Mouse (Mus musculus) erythroblast, adult 5-6 weeks (primary cell): Measurements from ENCODE around the gene Tnfsf14. TPM values are rescaled to one million over a fixed set of nuclear protein-coding genes. Genes with fewer than 3 reads are reported as not detected.

Source experiments
- ATAC-seq: replicated peaks from 2 replicates; pipeline ENCODE4 v1.8.0; 2016; ENCODE audit warnings: moderate number of reproducible peaks, mild to moderate bottlenecking, moderate TSS enrichment, inconsistent platforms; ENCODE audit not compliant: poor library complexity, low FRiP score, severe bottlenecking
- total RNA-seq, 2 experiments: library from RNA; stranded (forward) in 1 of 2; stranded (reverse) in 1 of 2; fragments of 150-400 nt in 1 of 2; fragments of 200-764, 138-1000 nt in 1 of 2; gene quantifications; 2 replicates each; pipeline versions ENCODE4 v1.2.3 to v1.2.4; 2015 to 2017; ENCODE audit warnings: low replicate concordance in 2 of 2

The Tnfsf14 gene
- total RNA-seq, 2 experiments from 2014 or later = 2.0 TPM; not detected in 1

- ATAC-seq = no peak
Measured at GRCm38 (mm10) chr17:57209330-57209729, 15.4 kb upstream of the Tnfsf14 start.

DNA sequence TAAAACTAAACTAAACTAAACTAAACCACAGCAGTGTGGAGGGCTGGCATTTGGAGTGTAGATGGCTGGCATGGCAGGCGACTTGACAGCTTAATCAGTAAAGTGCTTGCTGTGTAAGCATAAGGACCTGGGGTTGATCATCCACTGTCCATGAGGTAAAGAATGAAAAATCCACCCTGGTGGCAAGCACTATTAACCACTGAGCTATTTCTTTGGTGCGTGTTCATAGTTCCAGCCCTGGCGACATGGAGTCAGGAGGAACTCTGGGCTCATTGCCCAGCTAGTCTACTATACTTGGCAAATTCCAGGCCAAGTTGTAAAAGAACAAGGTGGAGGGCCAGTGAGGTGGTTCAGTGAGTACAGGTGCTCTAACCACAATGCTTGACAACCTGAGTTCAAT lies 14.0 kb upstream of the Tnfsf14 start:
- ATAC-seq = no peak

DNA sequence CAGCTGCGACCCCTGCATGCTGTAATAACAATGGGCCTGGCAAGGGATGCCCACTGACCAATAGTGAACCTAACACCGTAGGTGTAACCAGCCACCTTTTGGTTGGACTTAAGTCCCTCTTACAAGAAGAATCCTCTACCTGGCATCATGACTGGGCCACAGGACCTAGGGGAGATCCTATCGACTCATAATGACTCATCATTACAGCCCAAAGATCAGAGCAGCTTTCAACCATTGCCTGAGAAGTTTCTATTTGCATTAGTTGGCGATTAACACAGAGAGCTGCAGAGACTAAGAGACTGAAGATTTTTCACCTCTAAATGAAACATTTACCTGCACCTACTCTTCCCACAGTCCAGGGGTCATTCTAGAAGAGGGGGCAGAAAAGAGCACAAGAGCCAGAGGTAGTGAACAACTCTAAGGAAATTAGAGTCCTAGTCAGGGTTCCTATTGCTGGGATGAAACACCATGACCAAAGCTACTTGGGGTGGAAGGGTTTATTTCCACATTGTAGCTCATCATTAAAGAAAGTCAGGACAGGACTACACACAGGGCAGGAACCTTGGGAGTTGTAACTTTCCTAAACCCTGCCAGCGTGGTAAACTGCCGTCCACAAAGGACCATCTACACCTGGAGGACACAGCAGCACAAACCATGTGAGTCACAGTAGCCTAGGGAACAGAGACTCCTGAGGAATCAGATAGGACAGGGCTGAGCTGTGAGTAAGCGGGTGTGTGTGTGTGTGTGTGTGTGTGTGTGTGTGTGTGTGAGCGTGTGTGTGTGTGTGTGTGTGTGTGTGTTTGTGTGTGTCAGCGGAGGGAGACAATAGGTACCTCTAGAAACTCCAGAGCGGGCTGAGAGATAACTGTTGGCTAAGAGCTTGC lies 8.1 kb upstream of the Tnfsf14 start:
- ATAC-seq = no peak

DNA sequence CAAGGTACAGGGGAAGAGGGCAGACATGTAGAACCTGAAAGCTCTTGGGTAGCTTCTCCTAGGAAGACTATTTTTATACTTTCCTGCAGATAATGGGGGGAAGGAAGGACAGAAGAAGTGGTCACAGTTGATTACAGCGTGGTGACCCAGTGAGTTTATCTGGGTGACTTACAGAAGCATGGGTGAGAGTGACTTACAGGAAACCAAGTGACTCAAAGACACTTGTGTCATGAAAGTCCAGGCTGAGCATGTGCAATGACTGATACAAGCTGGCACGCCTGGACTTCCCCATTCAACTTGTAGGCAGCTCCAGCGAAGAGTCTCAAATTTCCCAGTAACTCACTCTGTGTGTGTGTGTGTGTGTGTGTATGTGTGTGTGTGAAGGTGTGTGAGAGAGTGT lies 4.3 kb upstream of the Tnfsf14 start:
- no peak for ATAC-seq

DNA sequence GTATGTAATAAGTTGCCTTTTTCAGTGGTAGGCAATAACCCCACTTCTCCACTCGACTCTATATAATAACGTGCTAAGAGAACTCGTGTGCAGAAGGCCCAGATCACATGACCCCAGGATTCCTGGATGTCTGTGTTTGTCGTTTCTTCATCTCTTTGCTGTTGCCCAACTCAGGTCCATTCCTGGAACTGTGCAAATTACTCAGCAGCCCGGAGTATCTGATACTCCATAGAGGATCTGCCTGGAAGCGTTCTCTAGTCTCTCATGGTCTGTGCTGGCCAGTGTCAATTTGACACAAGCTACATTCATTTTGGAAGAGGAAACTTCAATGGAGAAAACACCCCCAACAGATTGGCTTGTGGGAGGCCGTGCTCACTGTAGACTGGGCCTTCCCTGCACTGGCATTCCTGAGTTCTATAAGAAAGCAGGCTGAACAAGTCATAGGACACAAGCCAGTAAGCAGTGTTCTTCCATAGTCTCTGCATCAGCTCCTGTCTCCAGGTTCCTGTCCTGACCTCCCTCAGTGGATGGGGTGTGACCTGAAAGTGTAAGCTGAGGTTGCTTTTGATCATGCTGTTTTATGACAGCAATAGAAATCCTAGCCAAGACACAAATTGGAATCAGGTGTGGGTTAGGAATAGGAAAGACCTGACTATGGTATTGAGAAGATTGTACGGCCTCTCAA lies 1.5 kb upstream of the Tnfsf14 start:
- ATAC-seq = no peak

- ATAC-seq = no peak
Measured at GRCm38 (mm10) chr17:57194771-57195170, 794 bp upstream of the Tnfsf14 start.

DNA sequence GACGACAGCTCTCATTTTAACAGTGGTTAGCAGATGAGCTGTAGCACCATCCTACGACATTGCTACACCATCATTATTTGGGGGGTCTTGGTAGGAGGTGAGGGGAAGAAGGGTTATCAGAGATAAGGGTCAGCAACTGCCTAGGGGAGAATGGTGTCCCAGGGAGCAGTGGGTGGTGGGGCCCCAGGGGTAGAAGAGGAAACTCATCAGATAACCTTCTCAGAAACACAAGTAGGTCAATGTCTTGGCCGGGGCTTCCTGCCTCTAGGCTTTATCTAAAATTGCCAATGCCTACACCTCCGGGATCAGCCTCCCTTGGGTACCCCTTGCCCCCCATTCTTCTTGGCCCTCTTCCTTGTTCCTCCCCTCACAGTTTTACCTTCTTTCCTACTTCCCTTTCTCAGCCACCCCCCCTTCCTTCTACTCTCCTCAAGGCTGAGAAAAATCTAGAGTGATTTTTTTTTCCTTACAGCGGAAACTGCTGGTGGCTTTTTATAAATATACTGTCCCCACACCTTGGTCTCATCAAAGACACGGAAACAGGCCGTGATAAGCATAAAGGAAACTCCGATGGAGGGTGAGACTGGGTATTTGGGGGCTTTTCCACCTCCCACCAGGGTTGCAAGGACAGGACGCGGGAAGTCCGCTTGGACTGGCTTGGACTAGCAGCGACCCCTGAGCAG lies 5.3 kb downstream of the Tnfsf14 start:
- ATAC-seq = no peak

DNA sequence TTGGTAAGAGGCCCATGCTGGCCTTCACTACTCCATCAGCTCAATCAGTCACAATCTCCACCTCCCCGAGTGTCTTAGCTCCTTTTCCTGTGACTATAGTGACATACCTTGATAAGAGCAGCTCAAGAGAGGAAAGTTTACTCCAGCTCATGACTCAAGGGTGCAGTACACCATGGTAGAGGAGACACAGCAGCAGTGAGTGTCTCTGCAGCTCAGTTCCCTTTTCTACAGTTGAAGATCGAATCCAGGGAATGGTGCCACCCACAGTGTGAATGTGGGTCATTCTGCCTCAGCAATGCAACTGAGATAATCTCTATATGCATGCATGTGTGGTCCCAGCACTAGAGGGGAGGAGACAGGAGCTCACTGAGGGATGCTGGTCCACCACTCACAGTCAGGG lies 8.3 kb downstream of the Tnfsf14 start:
- no peak for ATAC-seq

GRCm38 (mm10) chr17:57182871-57183270 lies 11.1 kb downstream of the Tnfsf14 start:
- no peak for ATAC-seq

- ATAC-seq = no peak
Measured at GRCm38 (mm10) chr17:57180363-57180762, 13.6 kb downstream of the Tnfsf14 start.

GRCm38 (mm10) chr17:57173351-57173750 lies 20.6 kb downstream of the Tnfsf14 start:
- no peak for ATAC-seq

DNA sequence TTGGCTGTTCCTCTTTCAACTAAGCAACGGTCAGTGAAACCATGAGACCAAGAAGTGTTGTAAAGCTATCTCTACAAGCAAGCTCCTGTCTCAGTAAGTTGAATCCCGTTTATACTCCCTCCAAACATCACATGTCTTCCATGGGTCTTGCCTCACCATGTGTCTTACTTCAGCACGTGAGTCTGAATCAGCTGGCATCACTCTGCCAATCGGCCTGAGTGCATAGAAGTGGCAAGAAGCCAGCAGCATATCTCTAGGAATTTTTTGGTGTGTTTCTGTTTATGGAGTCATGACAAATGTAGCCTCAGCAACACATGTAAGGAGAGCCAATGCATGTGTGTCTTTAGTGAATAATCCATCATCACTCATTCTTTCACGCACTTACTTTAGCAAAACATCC lies 21.6 kb downstream of the Tnfsf14 start:
- ATAC-seq = no peak

GRCm38 (mm10) chr17:57170616-57171260 lies 23.2 kb downstream of the Tnfsf14 start:
- no peak for ATAC-seq

DNA sequence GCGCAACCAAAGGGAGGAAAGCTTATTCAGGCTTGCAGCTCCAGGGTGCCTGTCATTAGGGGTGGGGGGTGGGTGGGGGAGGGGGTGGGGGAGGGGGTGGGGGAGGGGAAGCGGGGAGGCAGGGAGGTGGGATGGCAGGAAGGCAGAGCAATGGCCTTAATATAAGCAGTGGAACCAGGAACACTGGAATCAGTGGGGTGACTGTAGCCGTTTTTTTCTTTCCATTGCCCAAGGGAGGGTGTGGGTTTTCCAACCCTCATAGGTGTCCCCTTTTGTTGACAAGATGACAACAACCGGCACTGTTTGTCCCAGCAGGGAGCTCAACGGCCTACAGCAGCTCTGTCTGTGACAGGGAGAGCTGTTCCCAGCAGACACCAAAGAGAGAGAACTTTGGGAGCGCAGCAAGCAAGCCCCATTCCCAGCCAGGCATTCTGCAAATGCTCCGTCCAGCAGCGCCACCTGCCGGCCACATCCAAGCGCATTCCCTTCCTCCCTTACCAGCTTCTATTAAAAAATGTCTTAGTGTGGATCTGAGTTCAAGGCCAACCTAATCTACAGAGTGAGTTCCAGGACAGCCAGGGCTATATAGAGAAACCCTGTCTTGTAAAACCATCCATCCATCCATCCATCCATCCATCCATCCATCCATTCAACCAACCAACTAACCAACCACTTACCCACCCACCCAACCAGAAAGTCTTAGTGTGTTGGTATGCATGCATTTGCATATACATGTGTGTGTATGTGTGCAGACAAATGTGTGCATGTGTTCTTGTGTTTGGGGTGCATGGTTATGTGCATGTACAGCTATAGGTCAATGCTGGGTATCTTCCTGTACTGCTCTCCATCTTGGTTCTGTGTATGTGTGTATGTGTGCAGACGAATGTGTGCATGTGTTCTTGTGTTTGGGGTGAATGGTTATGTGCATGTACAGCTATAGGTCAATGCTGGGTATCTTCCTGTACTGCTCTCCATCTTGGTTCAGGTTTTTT lies 26.9 kb downstream of the Tnfsf14 start:
- ATAC-seq = peak; percentile 79

DNA sequence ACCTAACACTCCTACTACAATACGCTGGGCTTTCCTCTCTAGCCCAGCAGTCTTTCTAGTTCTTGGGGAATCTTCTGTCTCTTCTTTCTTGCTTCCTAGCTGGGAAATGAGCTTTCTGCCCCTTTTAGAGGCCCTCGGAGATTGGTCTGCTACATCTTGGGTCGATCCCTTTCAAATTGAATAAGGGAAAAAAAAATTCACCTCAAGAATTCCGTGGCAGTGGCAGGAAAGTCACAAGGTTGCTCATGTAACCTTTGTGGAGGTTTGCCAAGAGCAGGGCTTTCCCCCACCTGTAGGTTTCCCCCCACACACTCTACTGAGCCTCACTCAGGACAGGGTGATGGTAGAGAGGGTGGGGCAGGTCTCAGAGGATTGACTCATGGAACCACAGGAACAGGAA lies 40.2 kb downstream of the Tnfsf14 start:
- no peak for ATAC-seq

DNA sequence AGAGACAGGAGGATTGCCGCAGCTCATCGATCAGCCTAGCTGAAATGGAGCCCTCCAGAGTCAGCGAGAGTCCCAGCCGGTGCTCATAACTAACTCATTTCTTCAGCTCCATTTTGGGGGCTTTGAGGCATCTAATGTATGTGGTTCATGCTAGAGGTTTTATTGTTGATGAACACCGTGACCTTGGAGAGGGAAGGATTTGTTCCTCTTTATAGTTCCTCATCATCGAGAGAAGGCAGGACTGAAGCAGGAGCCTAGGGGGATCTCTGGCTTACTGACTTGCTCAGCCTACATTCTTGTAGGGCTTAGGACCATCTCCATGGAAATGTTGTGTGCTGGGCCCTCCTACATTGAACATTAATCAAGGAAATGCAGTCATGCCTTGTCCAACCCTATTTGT lies 41.0 kb downstream of the Tnfsf14 start:
- no peak for ATAC-seq

DNA sequence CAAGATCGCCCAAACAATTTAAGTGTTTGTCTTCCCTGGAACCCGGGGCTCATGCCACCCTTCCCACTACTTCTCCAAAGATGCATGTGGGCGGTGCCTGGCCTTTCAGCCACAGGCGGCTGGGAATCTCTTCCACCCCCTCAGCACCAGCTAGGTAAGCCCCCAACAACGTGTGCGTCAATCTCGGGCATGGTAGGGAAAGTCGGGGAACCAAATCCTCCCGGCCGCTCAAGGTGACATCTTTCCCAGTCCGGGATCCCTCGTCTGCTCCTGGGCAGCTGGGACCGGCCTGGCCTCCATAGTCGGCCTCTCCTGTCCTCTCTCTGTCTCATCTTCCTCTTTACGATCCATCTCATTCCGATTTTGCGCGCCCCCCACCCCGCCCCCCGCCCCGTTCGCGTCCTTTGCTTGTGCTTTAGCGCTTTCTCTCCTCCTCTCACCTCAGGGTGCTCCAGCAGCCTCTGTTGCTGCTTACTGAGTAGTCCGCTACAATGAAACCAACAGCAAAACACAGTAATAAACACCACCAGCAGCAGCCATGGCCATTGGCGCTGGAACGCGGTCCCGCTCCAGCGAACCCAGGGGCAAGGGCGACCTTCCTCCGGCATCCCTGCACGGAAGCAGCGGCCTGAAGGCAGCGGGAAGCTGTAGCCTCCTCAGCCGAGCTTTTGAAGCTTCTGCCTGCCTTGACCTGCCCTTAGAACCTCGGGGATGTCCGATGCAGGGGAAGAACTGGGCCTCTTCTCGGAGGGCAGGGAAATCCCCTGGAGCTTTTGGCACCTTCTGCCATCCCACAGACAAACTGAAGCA lies 44.8 kb downstream of the Tnfsf14 start, which contains the start of gene Cd70:
TSS of gene Cd70 (minus strand) at position 784 of the 810 bp plus-strand sequence.
- ATAC-seq = no peak

- no peak for ATAC-seq
Measured at GRCm38 (mm10) chr17:57148343-57148742, 45.6 kb downstream of the Tnfsf14 start.
